Mouse (Mus musculus): ENCODE measurements around the gene Nat8.
A peak's percentile ranks its signal among the peaks of the same experiment; 100 is the strongest.
"Not testable (repeated sequence)": the region's sequence is repeated elsewhere in the genome, so short reads cannot be mapped to it uniquely, and the experiment has no call there.

Nat8 gene

GRCm38 (mm10) chr6:85836827-85837226 is 4.9 kb upstream of the Nat8 start:
- DNase-seq (ENCODE audit: low read depth, low spot score), result peak; percentile 30

- DNase-seq (ENCODE audit: low read depth, low spot score), result not testable (repeated sequence)
Measured at GRCm38 (mm10) chr6:85836098-85836497, 4.2 kb upstream of the Nat8 start.

GRCm38 (mm10) chr6:85835104-85835503 is 3.2 kb upstream of the Nat8 start:
- not testable (repeated sequence) for DNase-seq (ENCODE audit: low read depth, low spot score)

- not testable (repeated sequence) for DNase-seq (ENCODE audit: low read depth, low spot score)
Measured at GRCm38 (mm10) chr6:85834504-85835100, 2.7 kb upstream of the Nat8 start.

GRCm38 (mm10) chr6:85829462-85829861 is 2.4 kb downstream of the Nat8 start:
- no peak for DNase-seq (ENCODE audit: low read depth, low spot score)

GRCm38 (mm10) chr6:85825886-85826285 is 6.0 kb downstream of the Nat8 start:
- DNase-seq (ENCODE audit: low read depth, low spot score), result no peak

- no peak for DNase-seq (ENCODE audit: low read depth, low spot score)
Measured at GRCm38 (mm10) chr6:85823382-85824090, 8.3 kb downstream of the Nat8 start.

GRCm38 (mm10) chr6:85822286-85822685 is 9.6 kb downstream of the Nat8 start:
- no peak for DNase-seq (ENCODE audit: low read depth, low spot score)

GRCm38 (mm10) chr6:85820837-85821236 is 11.0 kb downstream of the Nat8 start, which contains the start of the genes Nat8f6 and Nat8f5:
Gene Nat8f6 (minus strand): TSS chr6:85820954.
Gene Nat8f5 (minus strand): TSS chr6:85820972.
- no peak for DNase-seq (ENCODE audit: low read depth, low spot score)

GRCm38 (mm10) chr6:85818338-85818737 is 13.5 kb downstream of the Nat8 start:
- DNase-seq (ENCODE audit: low read depth, low spot score), result no peak

- no peak for DNase-seq (ENCODE audit: low read depth, low spot score)
Measured at GRCm38 (mm10) chr6:85813339-85813738, 18.5 kb downstream of the Nat8 start.

- DNase-seq (ENCODE audit: low read depth, low spot score), result not testable (repeated sequence)
Measured at GRCm38 (mm10) chr6:85810942-85811537, 20.8 kb downstream of the Nat8 start.

- not testable (repeated sequence) for DNase-seq (ENCODE audit: low read depth, low spot score)
Measured at GRCm38 (mm10) chr6:85810514-85810913, 21.4 kb downstream of the Nat8 start.

- DNase-seq (ENCODE audit: low read depth, low spot score), result not testable (repeated sequence)
Measured at GRCm38 (mm10) chr6:85809784-85810183, 22.1 kb downstream of the Nat8 start.

- not testable (repeated sequence) for DNase-seq (ENCODE audit: low read depth, low spot score)
Measured at GRCm38 (mm10) chr6:85803180-85803579, 28.7 kb downstream of the Nat8 start.

Data from 3T3-L1 (cell line).